In the genomic region with DNA sequence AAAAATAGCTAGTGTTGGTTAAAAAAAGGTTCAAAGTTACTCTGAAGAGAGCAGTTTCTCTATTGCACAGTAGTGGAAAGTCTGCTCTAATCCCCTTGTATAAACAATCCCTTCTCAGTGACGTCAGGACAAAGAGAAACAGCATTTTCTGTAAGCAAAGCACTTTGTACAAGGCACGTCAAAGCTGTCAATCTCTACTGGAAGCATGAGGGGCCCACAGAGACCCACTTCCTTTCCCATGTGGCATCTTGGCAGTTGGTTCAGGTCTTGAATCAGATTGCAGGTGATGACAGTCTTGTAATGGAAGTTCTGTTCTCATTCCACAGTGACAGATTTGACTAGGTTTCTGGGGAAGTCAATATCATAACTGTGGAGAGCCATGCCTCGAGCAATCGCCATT, we compare ENCODE assay signal across 16 mouse cellular contexts. TPM values are rescaled to one million over a fixed set of nuclear protein-coding genes. Genes with fewer than 3 reads are reported as not detected.
"Had no signal": no experiment of that assay in that cellular context is flagged by ENCODE, and none has a peak within 500 bp of the region (broad histone marks: within the 10 kb centered on the region; RNA-seq: fewer than 3 reads in every experiment).

No protein-coding gene starts in this region.

- ATAC-seq: midbrain, embryonic 13.5 days had no signal

- DNase-seq: kidney, adult 18-20 months; kidney, postnatal 10 days; kidney, postnatal 4 days; lung, postnatal 14 days; right cerebral cortex, adult 18-20 months; right cerebral cortex, postnatal 25 days; thymus, postnatal 25 days had no signal

RNA-seq across cellular contexts. Expression of a gene that starts 58.0 kb away (rescaled TPM):
- total RNA-seq: layer of hippocampus, adult 2 months; layer of hippocampus, postnatal 10 days; left cerebral cortex, adult 2 months; midbrain, postnatal 0 days had no signal
- polyA plus RNA-seq: kidney, embryonic 14.5 days; limb, embryonic 10.5 days; midbrain, embryonic 13.5 days; midbrain, postnatal 0 days; neural tube, embryonic 11.5 days; neural tube, embryonic 15.5 days had no signal
